Mouse (Mus musculus): ENCODE measurements around the gene Zfp583.

Gene Zfp583

GRCm38 (mm10) chr7:6285842-6286705, 45.0 kb downstream of the Zfp583 start, which contains the start of gene Zfp667:
Gene Zfp667, plus strand, starts transcription at chr7:6286579.
- peak; percentile 98 to 99 for DNase-seq

- no peak for DNase-seq
Measured at GRCm38 (mm10) chr7:6285366-6285765, 45.7 kb downstream of the Zfp583 start.

GRCm38 (mm10) chr7:6284442-6285012, 46.6 kb downstream of the Zfp583 start:
- no peak for DNase-seq

- peak; percentile 79 to 89 for DNase-seq
Measured at GRCm38 (mm10) chr7:6283451-6284075, 47.5 kb downstream of the Zfp583 start.

GRCm38 (mm10) chr7:6282749-6283148, 48.3 kb downstream of the Zfp583 start:
- peak; percentile 78 to 89 for DNase-seq

- DNase-seq: no peak
Measured at GRCm38 (mm10) chr7:6277906-6278305, 53.2 kb downstream of the Zfp583 start.

- DNase-seq: peak in 1 of 2 experiments; percentile 60
Measured at GRCm38 (mm10) chr7:6265695-6266094, 65.4 kb downstream of the Zfp583 start.

Measured in kidney, postnatal 36 days (tissue).